Mouse (Mus musculus) cerebellum, adult 8-10 months (tissue): Measurements from ENCODE around the gene Creg1.

Source experiments
- DNase-seq: peaks from one replicate; pipeline ENCODE4 v3.0.0; 2022

Creg1 gene

DNA sequence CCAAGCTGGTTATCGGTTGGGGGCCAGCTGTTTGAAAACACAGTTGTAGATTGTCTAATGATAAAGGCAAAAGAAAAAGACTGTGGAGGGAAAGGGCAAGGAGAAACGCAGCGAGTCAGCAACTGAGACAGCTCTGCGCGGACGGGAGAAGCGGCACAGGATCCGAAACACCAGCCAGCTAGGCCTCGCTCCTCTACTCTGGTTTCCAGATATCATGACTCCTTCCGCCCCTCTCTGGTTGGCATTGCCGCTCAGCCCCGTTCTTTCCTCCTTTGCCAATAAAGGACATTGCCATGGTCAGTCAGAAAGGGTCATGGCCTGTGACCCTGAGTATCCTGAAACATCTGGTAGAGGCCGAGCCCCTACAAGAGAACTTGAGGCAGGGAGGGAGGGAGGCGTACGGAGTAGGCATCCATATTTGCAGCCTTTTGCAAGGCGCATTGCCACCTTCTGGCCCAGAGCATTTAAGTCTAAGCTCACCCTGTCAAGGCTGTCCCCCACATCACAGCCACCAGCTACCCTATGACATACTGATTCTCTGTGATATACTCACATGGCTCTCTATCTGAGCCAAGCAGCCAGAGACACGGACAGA is 25.6 kb downstream of the Creg1 start:
- no peak for DNase-seq

DNA sequence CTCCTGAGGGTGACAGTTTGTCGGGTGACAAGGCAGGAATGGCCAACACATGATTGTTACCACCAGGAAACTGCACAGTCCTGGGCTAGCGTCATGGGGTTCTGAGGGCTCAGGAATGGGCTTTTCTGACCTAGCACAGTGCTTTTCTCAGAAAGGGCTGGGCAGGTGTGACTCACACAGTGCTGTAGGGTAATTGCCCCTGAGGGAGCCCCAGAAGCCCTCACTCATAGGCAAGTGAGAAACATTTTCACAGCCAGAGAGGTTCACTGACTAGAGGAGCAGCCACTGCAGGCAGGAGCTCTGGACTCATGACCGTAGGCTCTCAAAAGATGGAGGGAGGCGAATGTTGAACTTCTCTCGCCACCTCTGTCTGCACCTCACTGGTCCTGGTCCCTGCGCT is 26.4 kb downstream of the Creg1 start:
- no peak for DNase-seq

GRCm38 (mm10) chr1:165790461-165791210 is 27.1 kb downstream of the Creg1 start:
- no peak for DNase-seq

DNA sequence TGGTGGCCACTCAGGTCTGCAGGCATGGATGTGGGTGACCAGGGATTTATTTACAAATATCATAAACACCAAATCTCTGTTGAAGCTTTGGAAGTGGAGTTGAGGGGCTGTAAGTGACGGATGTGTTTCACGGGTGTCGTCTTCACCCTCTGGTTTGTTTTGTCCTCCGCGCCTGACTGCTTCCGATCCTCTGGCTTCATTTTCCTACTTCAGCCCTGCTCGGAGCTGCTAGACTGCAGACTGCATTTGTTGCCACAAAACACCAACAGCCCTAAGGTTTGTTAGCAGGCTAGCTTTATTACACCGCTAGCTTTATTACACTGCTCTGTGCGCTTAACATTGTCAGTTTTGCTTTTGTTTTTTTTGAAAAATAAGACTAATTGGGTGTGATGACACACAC is 27.9 kb downstream of the Creg1 start:
- no peak for DNase-seq

- DNase-seq, result no peak
These were observed 38.3 kb downstream of the Creg1 start for GRCm38 (mm10) chr1:165801709-165802310.

DNA sequence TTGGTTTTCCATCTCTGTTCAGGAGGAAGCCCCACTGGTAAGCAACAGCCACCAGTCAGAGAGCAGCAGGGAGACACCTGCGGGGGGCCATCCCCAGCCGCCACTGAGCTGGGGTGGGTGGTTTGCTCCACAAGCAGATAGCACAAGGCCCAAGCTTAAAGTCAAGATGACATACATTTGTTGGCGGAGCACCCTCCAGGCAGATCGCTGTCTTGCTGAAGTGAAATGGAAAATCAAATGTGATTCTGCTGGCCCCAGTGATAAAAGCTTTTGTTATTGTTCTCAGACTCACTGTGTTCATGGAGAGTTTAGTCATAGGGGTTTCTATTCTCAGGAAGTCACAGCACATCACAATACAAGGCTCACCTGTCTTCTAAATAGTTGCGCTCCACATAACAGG is 39.6 kb downstream of the Creg1 start:
- no peak for DNase-seq

GRCm38 (mm10) chr1:165804133-165804532 is 40.6 kb downstream of the Creg1 start:
- DNase-seq, result no peak

DNA sequence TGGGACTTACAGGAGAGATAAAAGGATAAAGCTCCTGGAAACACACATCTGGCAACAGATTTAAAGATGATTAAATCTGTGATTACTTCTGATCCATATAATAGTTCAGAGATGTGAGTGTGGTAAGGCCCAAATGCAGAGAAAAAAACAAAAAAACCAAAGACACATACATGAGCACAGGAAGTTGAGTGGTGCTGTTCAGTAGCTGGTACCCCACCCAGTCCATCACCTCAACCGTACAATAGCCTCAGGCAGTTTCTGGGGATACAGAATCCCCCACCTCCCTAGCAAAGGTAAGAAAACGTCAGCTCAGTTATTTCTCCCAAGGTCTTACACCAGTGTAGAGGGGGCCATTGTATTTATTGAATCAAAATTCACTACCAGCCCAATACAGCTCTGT is 47.1 kb downstream of the Creg1 start:
- no peak for DNase-seq

GRCm38 (mm10) chr1:165811170-165811569 is 47.6 kb downstream of the Creg1 start:
- no peak for DNase-seq

DNA sequence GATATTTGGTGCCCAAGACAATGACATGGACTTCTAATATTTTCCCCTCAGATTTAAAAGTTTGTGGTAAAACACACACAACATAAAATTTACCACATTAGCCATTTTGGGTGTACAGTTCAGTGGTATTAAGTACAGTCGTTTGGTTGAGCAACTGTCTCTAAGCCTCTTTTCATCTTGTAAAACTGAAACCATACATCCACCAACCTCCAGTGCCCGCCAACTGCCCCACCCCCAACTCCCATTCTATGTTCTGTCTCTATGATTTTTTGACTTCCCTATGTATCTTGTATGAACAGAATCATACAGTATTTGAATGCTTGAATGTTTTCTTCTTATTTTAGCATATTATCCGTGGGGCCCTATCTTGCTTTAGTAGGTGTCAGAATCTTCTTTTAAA is 49.2 kb downstream of the Creg1 start:
- DNase-seq, result no peak

DNA sequence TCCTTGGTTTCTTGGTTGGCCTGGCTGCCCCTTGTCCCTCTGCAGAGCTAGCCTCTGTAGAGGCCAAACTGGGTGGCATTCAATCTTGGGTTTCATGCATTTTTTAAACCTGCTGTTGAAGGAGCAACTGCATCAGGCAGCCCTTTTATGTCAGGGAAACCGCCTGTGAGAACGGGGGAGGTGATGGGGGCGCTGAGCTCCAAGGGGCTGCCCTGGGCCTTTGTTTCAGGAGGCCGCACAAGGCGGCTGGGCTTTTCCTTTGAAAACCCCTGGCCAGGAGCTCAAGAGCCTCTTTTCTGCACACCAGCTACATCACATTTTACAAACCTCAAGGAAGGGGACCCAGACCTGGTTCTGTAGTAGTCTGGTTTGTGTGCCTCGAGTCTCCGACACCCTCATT is 50.6 kb downstream of the Creg1 start:
- no peak for DNase-seq

GRCm38 (mm10) chr1:165814521-165815278 is 51.2 kb downstream of the Creg1 start:
- no peak for DNase-seq

DNA sequence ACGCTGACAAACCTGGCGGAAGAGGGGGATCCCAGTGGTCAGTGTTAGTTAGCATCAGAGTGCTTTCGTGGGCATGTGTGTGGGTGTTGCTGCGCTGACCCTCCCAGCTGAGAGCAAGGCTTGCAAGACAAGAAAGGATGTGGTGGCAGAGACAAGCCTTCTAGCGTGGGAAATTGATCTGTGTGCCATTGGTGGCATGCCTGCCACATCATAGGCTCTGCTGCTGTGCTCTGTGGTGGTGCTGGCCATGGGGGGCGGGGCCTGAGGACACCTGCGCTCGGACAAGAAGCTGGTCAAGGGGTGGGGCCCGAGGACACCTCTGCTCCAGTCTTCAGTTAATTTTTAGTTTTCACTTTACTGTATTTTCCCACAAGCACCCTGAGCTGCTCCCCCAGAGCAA is 52.8 kb downstream of the Creg1 start:
- no peak for DNase-seq

DNA sequence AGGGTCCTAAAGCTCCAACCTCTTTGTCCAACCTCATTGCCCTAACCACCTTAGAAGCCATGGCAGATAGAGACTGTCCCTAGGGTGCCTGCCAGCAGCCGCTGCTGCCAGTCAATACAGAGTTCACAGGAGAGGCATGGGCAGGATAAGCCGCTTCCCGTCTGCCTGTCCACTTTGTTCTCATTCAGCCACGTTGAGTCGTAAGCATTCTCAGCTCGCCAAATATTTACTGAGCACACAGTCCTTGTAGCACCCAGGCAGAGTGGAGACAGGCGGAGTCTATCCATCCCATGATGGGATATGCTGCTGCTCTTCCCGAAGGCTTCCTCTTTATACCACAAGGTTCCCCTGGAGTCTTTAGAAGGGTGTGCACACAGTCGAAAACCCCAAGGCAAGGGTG is 53.7 kb downstream of the Creg1 start:
- no peak for DNase-seq

GRCm38 (mm10) chr1:165818145-165818860 is 54.8 kb downstream of the Creg1 start:
- DNase-seq, result no peak

GRCm38 (mm10) chr1:165819147-165819546 is 55.6 kb downstream of the Creg1 start:
- DNase-seq, result no peak

- no peak for DNase-seq
These were observed 58.5 kb downstream of the Creg1 start for GRCm38 (mm10) chr1:165822031-165822430.
